Mouse (Mus musculus): ENCODE data around the gene Dnajc12. TPM values are rescaled to one million over a fixed set of nuclear protein-coding genes. Genes with fewer than 3 reads are reported as not detected.
"Not testable (repeated sequence)": the region's sequence is repeated elsewhere in the genome, so short reads cannot be mapped to it uniquely, and the experiment has no call there.

Gene Dnajc12
- polyA plus RNA-seq, 1 experiment from 2014 or later = 6.4 TPM

- no peaks in the 10 kb centered on the region for H3K27me3 ChIP-seq (replicated peaks; ENCODE audit: control insufficient read depth, insufficient read depth, low read length)
- no peak overlapping the region for H3K9ac ChIP-seq (ENCODE audit: low read depth, low read length)
- H3K36me3 ChIP-seq (ENCODE audit: control insufficient read depth, insufficient read depth) = no peaks in the 10 kb centered on the region
- H3K9me3 ChIP-seq (ENCODE audit: control insufficient read depth) = no peaks in the 10 kb centered on the region
- no peak overlapping the region for H3K4me3 ChIP-seq (ENCODE audit: low read depth, low read length)
- no peak for TF ChIP-seq CTCF (IDR thresholded peaks at IDR 0.05; ENCODE audit: low read depth)
- no peak overlapping the region for H3K27ac ChIP-seq (ENCODE audit: low read depth, low read length)
- H3K4me1 ChIP-seq (replicated peaks; ENCODE audit: control insufficient read depth, insufficient read depth, low read length) = no peaks in the 10 kb centered on the region
- WGBS = 88% methylated on average over 8 of the region's 8 CpGs
- H3K4me2 ChIP-seq (replicated peaks; ENCODE audit: low read depth) = no peak overlapping the region
- ATAC-seq = no peak
Measured at GRCm38 (mm10) chr10:63432099-63432498, 49.9 kb downstream of the Dnajc12 start.

GRCm38 (mm10) chr10:63432887-63433286, 50.6 kb downstream of the Dnajc12 start:
- no peak for ATAC-seq
- Histone ChIP-seq H3K4me3 (ENCODE audit: low read depth, low read length) (no peak overlapping the region), H3K4me2 (replicated peaks; ENCODE audit: low read depth) (no peak overlapping the region), H3K9me3 (ENCODE audit: control insufficient read depth) (no peaks in the 10 kb centered on the region), H3K4me1 (replicated peaks; ENCODE audit: control insufficient read depth, insufficient read depth, low read length) (no peaks in the 10 kb centered on the region), H3K9ac (ENCODE audit: low read depth, low read length) (no peak overlapping the region), H3K36me3 (ENCODE audit: control insufficient read depth, insufficient read depth) (no peaks in the 10 kb centered on the region), H3K27me3 (replicated peaks; ENCODE audit: control insufficient read depth, insufficient read depth, low read length) (no peaks in the 10 kb centered on the region), H3K27ac (ENCODE audit: low read depth, low read length) (no peak overlapping the region)
- WGBS = 53% methylated on average over 2 of the region's 2 CpGs
- no peak for TF ChIP-seq CTCF (IDR thresholded peaks at IDR 0.05; ENCODE audit: low read depth)

- no peak overlapping the region for H3K9ac ChIP-seq (ENCODE audit: low read depth, low read length)
- no peaks in the 10 kb centered on the region for H3K27me3 ChIP-seq (replicated peaks; ENCODE audit: control insufficient read depth, insufficient read depth, low read length)
- ATAC-seq = no peak
- no peak for TF ChIP-seq CTCF (IDR thresholded peaks at IDR 0.05; ENCODE audit: low read depth)
- no peaks in the 10 kb centered on the region for H3K4me1 ChIP-seq (replicated peaks; ENCODE audit: control insufficient read depth, insufficient read depth, low read length)
- no peak overlapping the region for H3K4me2 ChIP-seq (replicated peaks; ENCODE audit: low read depth)
- no peaks in the 10 kb centered on the region for H3K36me3 ChIP-seq (ENCODE audit: control insufficient read depth, insufficient read depth)
- no peaks in the 10 kb centered on the region for H3K9me3 ChIP-seq (ENCODE audit: control insufficient read depth)
- no peak overlapping the region for H3K27ac ChIP-seq (ENCODE audit: low read depth, low read length)
- no peak overlapping the region for H3K4me3 ChIP-seq (ENCODE audit: low read depth, low read length)
Measured at GRCm38 (mm10) chr10:63438736-63439262, 56.6 kb downstream of the Dnajc12 start.

GRCm38 (mm10) chr10:63439694-63440228, 57.5 kb downstream of the Dnajc12 start:
- Histone ChIP-seq H3K4me2 (replicated peaks; ENCODE audit: low read depth) (no peak overlapping the region), H3K9ac (ENCODE audit: low read depth, low read length) (no peak overlapping the region), H3K36me3 (ENCODE audit: control insufficient read depth, insufficient read depth) (no peaks in the 10 kb centered on the region), H3K27me3 (replicated peaks; ENCODE audit: control insufficient read depth, insufficient read depth, low read length) (no peaks in the 10 kb centered on the region), H3K4me3 (ENCODE audit: low read depth, low read length) (no peak overlapping the region), H3K27ac (ENCODE audit: low read depth, low read length) (no peak overlapping the region), H3K4me1 (replicated peaks; ENCODE audit: control insufficient read depth, insufficient read depth, low read length) (no peaks in the 10 kb centered on the region), H3K9me3 (ENCODE audit: control insufficient read depth) (no peaks in the 10 kb centered on the region)
- TF ChIP-seq CTCF (IDR thresholded peaks at IDR 0.05; ENCODE audit: low read depth) = no peak
- WGBS = 59% methylated on average over 7 of the region's 7 CpGs
- ATAC-seq = no peak

GRCm38 (mm10) chr10:63444602-63445387, 62.6 kb downstream of the Dnajc12 start:
- 79% methylated on average over 13 of the region's 13 CpGs for WGBS
- not testable (repeated sequence) for H3K27me3 ChIP-seq (replicated peaks; ENCODE audit: control insufficient read depth, insufficient read depth, low read length); H3K9ac ChIP-seq (ENCODE audit: low read depth, low read length); H3K27ac ChIP-seq (ENCODE audit: low read depth, low read length); H3K4me1 ChIP-seq (replicated peaks; ENCODE audit: control insufficient read depth, insufficient read depth, low read length); H3K36me3 ChIP-seq (ENCODE audit: control insufficient read depth, insufficient read depth); H3K4me2 ChIP-seq (replicated peaks; ENCODE audit: low read depth); H3K9me3 ChIP-seq (ENCODE audit: control insufficient read depth); H3K4me3 ChIP-seq (ENCODE audit: low read depth, low read length); ATAC-seq

GRCm38 (mm10) chr10:63453926-63454325, 71.7 kb downstream of the Dnajc12 start:
- H3K36me3 ChIP-seq (ENCODE audit: control insufficient read depth, insufficient read depth) = no peaks in the 10 kb centered on the region
- no peaks in the 10 kb centered on the region for H3K9me3 ChIP-seq (ENCODE audit: control insufficient read depth)
- no peaks in the 10 kb centered on the region for H3K27me3 ChIP-seq (replicated peaks; ENCODE audit: control insufficient read depth, insufficient read depth, low read length)
- TF ChIP-seq CTCF (IDR thresholded peaks at IDR 0.05; ENCODE audit: low read depth) = no peak
- WGBS = 91% methylated on average over 4 of the region's 4 CpGs
- H3K9ac ChIP-seq (ENCODE audit: low read depth, low read length) = no peak overlapping the region
- H3K27ac ChIP-seq (ENCODE audit: low read depth, low read length) = no peak overlapping the region
- no peak for ATAC-seq
- no peaks in the 10 kb centered on the region for H3K4me1 ChIP-seq (replicated peaks; ENCODE audit: control insufficient read depth, insufficient read depth, low read length)
- H3K4me2 ChIP-seq (replicated peaks; ENCODE audit: low read depth) = no peak overlapping the region
- H3K4me3 ChIP-seq (ENCODE audit: low read depth, low read length) = no peak overlapping the region
